Mouse (Mus musculus) olfactory bulb, adult 2 months (tissue): Measurements from ENCODE around the gene Cmtm2b.

Experiments used
- CTCF ChIP-seq: fragments of 200-500 bp; IDR thresholded peaks from 2 replicates; pipeline ENCODE4 v1.5.1; 2012; ENCODE audit warnings: low read depth, mild to moderate bottlenecking, low read length, moderate library complexity; ENCODE audit not compliant: insufficient read depth
- POLR2A ChIP-seq: fragments of 200-500 bp; IDR thresholded peaks from 2 replicates; pipeline ENCODE4 v1.6.1; 2012; ENCODE audit warnings: mild to moderate bottlenecking, low read depth, low read length, moderate library complexity; ENCODE audit not compliant: insufficient read depth

DNA sequence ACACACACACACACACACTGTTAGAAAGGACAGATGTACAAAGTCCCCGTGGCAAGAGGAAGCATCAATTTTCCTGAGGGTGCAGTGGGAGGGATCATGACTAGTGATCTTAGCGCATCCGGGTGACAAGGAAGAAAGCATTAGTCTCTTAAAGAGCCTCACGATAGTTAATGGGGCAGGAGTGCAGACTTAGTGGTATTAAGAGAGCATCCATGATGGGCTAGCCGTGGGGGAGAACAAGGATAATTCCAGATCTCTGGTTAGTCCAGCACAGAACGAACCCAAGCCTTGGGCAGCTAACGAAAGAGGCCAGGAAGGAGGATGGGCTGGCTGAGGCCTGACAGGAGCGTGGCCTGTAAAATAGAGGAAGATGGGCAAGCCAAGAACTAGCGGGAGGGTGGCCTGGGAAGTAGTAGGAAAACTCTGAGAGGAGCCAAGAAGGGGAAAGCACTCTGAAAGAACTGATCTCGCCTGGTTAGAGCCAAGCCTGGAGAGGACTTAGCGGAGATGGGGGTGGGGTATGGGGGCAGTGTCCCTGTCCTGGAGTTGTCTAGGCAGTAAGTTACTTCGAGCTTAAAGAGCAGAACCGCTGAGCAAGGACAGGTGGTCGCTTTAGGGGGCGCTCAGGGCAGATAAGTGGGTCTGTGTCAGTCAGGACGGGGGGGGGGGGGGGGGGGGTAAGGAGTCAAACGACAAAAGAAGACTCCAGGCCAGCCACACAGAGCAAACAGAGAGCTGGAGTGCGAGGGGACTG, 17.4 kb downstream of the Cmtm2b start, which contains the start of gene Cmtm3:
- TF ChIP-seq CTCF (no peak), POLR2A (no peak)
